Mouse (Mus musculus): ENCODE results near the gene S100a16. TPM values are rescaled to one million over a fixed set of nuclear protein-coding genes. Genes with fewer than 3 reads are reported as not detected.

Gene S100a16
- polyA plus RNA-seq, 1 experiment, result 210 TPM

GRCm38 (mm10) chr3:90555954-90556353 is 18.9 kb downstream of the S100a16 start:
- no peak for TF ChIP-seq TCF3 (IDR thresholded peaks at IDR 0.05; ENCODE audit: insufficient read length, low read depth)
- TF ChIP-seq CEBPB (IDR thresholded peaks at IDR 0.05; ENCODE audit: insufficient read depth, poor library complexity, severe bottlenecking), result no peak
- TF ChIP-seq MYOD1 (IDR thresholded peaks at IDR 0.05; ENCODE audit: control insufficient read depth in 1 of 3, insufficient read length in 2 of 3, low read depth in 2 of 3), result no peak
- TF ChIP-seq SRF (IDR thresholded peaks at IDR 0.05; ENCODE audit: control insufficient read depth, insufficient read length, low read depth), result no peak
- TF ChIP-seq MAX (IDR thresholded peaks at IDR 0.05; ENCODE audit: low read depth), result no peak
- Histone ChIP-seq H3K4me2 (ENCODE audit: low read depth) (no peak overlapping the region), H3K4me3 (no peak overlapping the region), H3ac (ENCODE audit: control insufficient read depth, insufficient read length) (no peak overlapping the region), H3K79me2 (ENCODE audit: control insufficient read depth, insufficient read depth) (no peaks in the 10 kb centered on the region), H3K27me3 (ENCODE audit: control insufficient read depth, insufficient read depth, insufficient read length) (no peaks in the 10 kb centered on the region), H3K36me3 (ENCODE audit: control insufficient read depth, insufficient read depth) (no peaks in the 10 kb centered on the region)

DNA sequence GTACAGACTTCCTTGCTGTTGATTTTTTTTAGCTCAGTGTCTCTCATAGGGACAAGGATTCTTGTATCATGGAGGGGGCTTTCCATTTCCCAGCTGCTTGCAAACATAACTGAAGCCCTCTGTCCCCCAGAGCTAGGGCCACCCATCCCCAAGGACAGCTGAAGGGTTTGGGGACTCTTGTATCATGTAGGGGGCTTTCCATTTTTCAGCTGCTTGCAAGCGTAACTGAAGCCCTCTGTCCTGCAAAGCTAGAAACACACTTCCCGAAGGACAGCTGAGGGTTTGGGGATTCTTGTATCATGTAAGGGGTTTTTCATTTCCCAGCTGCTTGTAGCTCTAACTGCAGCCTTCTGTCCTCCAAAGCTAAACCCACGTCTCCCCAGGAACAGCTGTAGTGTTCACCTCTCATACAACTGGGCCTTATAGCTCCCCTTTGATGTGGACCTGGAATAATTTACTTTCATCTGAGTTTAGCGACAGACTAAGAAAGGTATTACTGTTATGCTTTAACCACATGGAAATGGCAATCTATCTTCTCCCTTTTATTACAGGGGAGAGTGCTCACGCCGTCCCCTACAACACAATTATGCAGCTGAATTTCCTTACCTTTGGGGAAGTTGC is 23.1 kb downstream of the S100a16 start, which contains the start of gene S100a3:
Gene S100a3 (plus strand): TSS at position 571 of the 621 bp plus-strand sequence.
- Histone ChIP-seq H3K79me2 (ENCODE audit: control insufficient read depth, insufficient read depth) (no peaks in the 10 kb centered on the region), H3K4me2 (ENCODE audit: low read depth) (no peak within 1 kb of the TSS), H3K4me3 (no peak within 1 kb of the TSS), H3K36me3 (ENCODE audit: control insufficient read depth, insufficient read depth) (no peaks in the 10 kb centered on the region), H3K27me3 (ENCODE audit: control insufficient read depth, insufficient read depth, insufficient read length) (no peaks in the 10 kb centered on the region), H3ac (ENCODE audit: control insufficient read depth, insufficient read length) (no peak within 1 kb of the TSS)
- TF ChIP-seq MYOD1 (IDR thresholded peaks at IDR 0.05; ENCODE audit: control insufficient read depth in 1 of 3, insufficient read length in 2 of 3, low read depth in 2 of 3) (peak in 1 of 3 experiments; percentile 37), TCF12 (IDR thresholded peaks at IDR 0.05; ENCODE audit: insufficient read depth, poor library complexity, severe bottlenecking) (no peak), REST (IDR thresholded peaks at IDR 0.05; ENCODE audit: insufficient read depth, insufficient read length) (no peak), TCF3 (IDR thresholded peaks at IDR 0.05; ENCODE audit: insufficient read length, low read depth) (no peak), E2F4 (IDR thresholded peaks at IDR 0.05; ENCODE audit: insufficient read depth) (no peak), POLR2AphosphoS2 (IDR thresholded peaks at IDR 0.05; ENCODE audit: insufficient read length, low read depth) (no peak), SRF (IDR thresholded peaks at IDR 0.05; ENCODE audit: control insufficient read depth, insufficient read length, low read depth) (no peak), POLR2A (IDR thresholded peaks at IDR 0.05; ENCODE audit: insufficient read length, low read depth) (no peak), MYOG (IDR thresholded peaks at IDR 0.05; ENCODE audit: control insufficient read depth in 1 of 3, insufficient read depth in 1 of 3, insufficient read length in 2 of 3, low read depth in 2 of 3) (peak in 1 of 3 experiments; percentile 1), USF1 (IDR thresholded peaks at IDR 0.05; ENCODE audit: low read depth) (no peak), MAX (IDR thresholded peaks at IDR 0.05; ENCODE audit: low read depth) (no peak), CEBPB (IDR thresholded peaks at IDR 0.05; ENCODE audit: insufficient read depth, poor library complexity, severe bottlenecking) (no peak)

GRCm38 (mm10) chr3:90574691-90575090 is 37.6 kb downstream of the S100a16 start:
- TF ChIP-seq REST (IDR thresholded peaks at IDR 0.05; ENCODE audit: insufficient read depth, insufficient read length), result no peak
- no peak for TF ChIP-seq MYOG (IDR thresholded peaks at IDR 0.05; ENCODE audit: control insufficient read depth in 1 of 3, insufficient read depth in 1 of 3, insufficient read length in 2 of 3, low read depth in 2 of 3)
- no peak for TF ChIP-seq SRF (IDR thresholded peaks at IDR 0.05; ENCODE audit: control insufficient read depth, insufficient read length, low read depth)
- TF ChIP-seq USF1 (IDR thresholded peaks at IDR 0.05; ENCODE audit: low read depth), result no peak
- TF ChIP-seq POLR2A (IDR thresholded peaks at IDR 0.05; ENCODE audit: insufficient read length, low read depth), result no peak
- TF ChIP-seq MAX (IDR thresholded peaks at IDR 0.05; ENCODE audit: low read depth), result no peak
- no peak for TF ChIP-seq TCF3 (IDR thresholded peaks at IDR 0.05; ENCODE audit: insufficient read length, low read depth)
- TF ChIP-seq MYOD1 (IDR thresholded peaks at IDR 0.05; ENCODE audit: control insufficient read depth in 1 of 3, insufficient read length in 2 of 3, low read depth in 2 of 3), result no peak
- TF ChIP-seq TCF12 (IDR thresholded peaks at IDR 0.05; ENCODE audit: insufficient read depth, poor library complexity, severe bottlenecking), result no peak
- no peak for TF ChIP-seq CEBPB (IDR thresholded peaks at IDR 0.05; ENCODE audit: insufficient read depth, poor library complexity, severe bottlenecking)
- TF ChIP-seq E2F4 (IDR thresholded peaks at IDR 0.05; ENCODE audit: insufficient read depth), result no peak
- Histone ChIP-seq H3K79me2 (ENCODE audit: control insufficient read depth, insufficient read depth) (no peaks in the 10 kb centered on the region), H3K4me3 (no peak overlapping the region), H3K36me3 (ENCODE audit: control insufficient read depth, insufficient read depth) (no peaks in the 10 kb centered on the region), H3K4me2 (ENCODE audit: low read depth) (peak overlapping the region; percentile 63), H3K27me3 (ENCODE audit: control insufficient read depth, insufficient read depth, insufficient read length) (no peaks in the 10 kb centered on the region), H3ac (ENCODE audit: control insufficient read depth, insufficient read length) (no peak overlapping the region)

DNA sequence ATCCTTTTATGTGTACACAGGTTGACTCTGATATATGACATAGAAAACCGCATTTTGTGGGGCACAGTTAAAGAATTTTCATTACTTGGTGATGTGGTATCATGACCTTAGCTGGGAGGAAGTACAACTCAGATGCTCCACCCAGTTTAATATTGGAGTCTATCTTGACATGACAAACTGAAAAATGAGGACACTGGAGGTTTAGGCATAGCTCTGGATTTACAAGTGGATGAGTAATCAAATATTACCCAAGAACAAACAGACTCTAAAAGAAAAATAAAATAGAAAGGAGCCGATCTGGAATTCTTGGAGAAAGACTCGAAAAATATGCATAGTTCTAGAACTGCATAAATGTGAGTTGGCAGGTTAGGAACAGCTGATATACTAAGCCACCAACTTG is 38.3 kb downstream of the S100a16 start:
- H3ac ChIP-seq (ENCODE audit: control insufficient read depth, insufficient read length), result no peak overlapping the region
- H3K36me3 ChIP-seq (ENCODE audit: control insufficient read depth, insufficient read depth), result no peaks in the 10 kb centered on the region
- H3K4me2 ChIP-seq (ENCODE audit: low read depth), result peak overlapping the region; percentile 63
- no peaks in the 10 kb centered on the region for H3K27me3 ChIP-seq (ENCODE audit: control insufficient read depth, insufficient read depth, insufficient read length)
- H3K4me3 ChIP-seq, result no peak overlapping the region
- no peak for TF ChIP-seq REST (IDR thresholded peaks at IDR 0.05; ENCODE audit: insufficient read depth, insufficient read length)
- peak; percentile 50; the same call in 1 of the 2 replicates for TF ChIP-seq CEBPB (IDR thresholded peaks at IDR 0.05; ENCODE audit: insufficient read depth, poor library complexity, severe bottlenecking)
- no peak for TF ChIP-seq USF1 (IDR thresholded peaks at IDR 0.05; ENCODE audit: low read depth)
- no peaks in the 10 kb centered on the region for H3K79me2 ChIP-seq (ENCODE audit: control insufficient read depth, insufficient read depth)

DNA sequence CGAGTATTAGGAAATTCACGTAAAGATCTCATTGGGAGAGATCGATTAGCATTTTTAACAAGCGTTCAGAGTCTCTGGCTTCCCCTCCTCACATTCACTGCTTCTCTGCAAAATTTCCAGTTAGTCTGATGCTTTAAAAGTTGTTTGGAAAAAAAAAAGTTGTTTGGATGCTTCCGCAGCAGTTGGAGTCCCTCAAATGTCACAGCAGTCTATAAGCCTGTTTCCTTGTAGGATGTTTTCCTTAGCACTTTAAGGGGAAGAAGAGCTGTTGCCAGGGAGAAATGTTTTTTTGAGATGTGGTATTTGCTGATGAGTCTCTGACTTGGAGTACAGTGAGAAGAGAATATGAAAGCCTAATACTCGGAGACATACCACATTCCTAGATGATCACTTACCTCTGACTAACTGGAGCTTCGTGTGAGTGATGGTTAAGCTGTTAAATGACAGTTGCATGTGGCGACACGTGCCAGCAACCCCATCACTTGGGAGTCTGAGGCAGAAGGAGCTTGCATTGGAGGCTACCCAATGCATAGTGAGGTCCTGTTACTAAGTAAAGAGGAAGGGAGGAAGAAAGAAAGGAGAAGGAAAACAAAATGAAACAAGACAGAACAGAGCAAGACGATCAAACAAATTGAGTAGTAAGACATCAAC is 39.4 kb downstream of the S100a16 start:
- no peak overlapping the region for H3ac ChIP-seq (ENCODE audit: control insufficient read depth, insufficient read length)
- TF ChIP-seq REST (IDR thresholded peaks at IDR 0.05; ENCODE audit: insufficient read depth, insufficient read length), result no peak
- no peak for TF ChIP-seq E2F4 (IDR thresholded peaks at IDR 0.05; ENCODE audit: insufficient read depth)
- TF ChIP-seq TCF12 (IDR thresholded peaks at IDR 0.05; ENCODE audit: insufficient read depth, poor library complexity, severe bottlenecking), result no peak
- TF ChIP-seq MAX (IDR thresholded peaks at IDR 0.05; ENCODE audit: low read depth), result no peak
- TF ChIP-seq CEBPB (IDR thresholded peaks at IDR 0.05; ENCODE audit: insufficient read depth, poor library complexity, severe bottlenecking), result no peak
- TF ChIP-seq POLR2A (IDR thresholded peaks at IDR 0.05; ENCODE audit: insufficient read length, low read depth), result no peak
- TF ChIP-seq SRF (IDR thresholded peaks at IDR 0.05; ENCODE audit: control insufficient read depth, insufficient read length, low read depth), result no peak
- no peak for TF ChIP-seq MYOG (IDR thresholded peaks at IDR 0.05; ENCODE audit: control insufficient read depth in 1 of 3, insufficient read depth in 1 of 3, insufficient read length in 2 of 3, low read depth in 2 of 3)
- no peak for TF ChIP-seq POLR2AphosphoS2 (IDR thresholded peaks at IDR 0.05; ENCODE audit: insufficient read length, low read depth)
- no peak for TF ChIP-seq USF1 (IDR thresholded peaks at IDR 0.05; ENCODE audit: low read depth)
- no peak for TF ChIP-seq MYOD1 (IDR thresholded peaks at IDR 0.05; ENCODE audit: control insufficient read depth in 1 of 3, insufficient read length in 2 of 3, low read depth in 2 of 3)
- TF ChIP-seq TCF3 (IDR thresholded peaks at IDR 0.05; ENCODE audit: insufficient read length, low read depth), result no peak
- no peaks in the 10 kb centered on the region for H3K79me2 ChIP-seq (ENCODE audit: control insufficient read depth, insufficient read depth)
- H3K4me3 ChIP-seq, result no peak overlapping the region
- no peaks in the 10 kb centered on the region for H3K27me3 ChIP-seq (ENCODE audit: control insufficient read depth, insufficient read depth, insufficient read length)
- H3K36me3 ChIP-seq (ENCODE audit: control insufficient read depth, insufficient read depth), result no peaks in the 10 kb centered on the region
- H3K4me2 ChIP-seq (ENCODE audit: low read depth), result peak overlapping the region; percentile 3

Measured in myocyte (in vitro differentiated cells).